Mouse (Mus musculus): Measurements from ENCODE around the gene Limch1. TPM values are rescaled to one million over a fixed set of nuclear protein-coding genes. Genes with fewer than 3 reads are reported as not detected.

Gene Limch1
- polyA plus RNA-seq, 1 experiment = not detected

DNA sequence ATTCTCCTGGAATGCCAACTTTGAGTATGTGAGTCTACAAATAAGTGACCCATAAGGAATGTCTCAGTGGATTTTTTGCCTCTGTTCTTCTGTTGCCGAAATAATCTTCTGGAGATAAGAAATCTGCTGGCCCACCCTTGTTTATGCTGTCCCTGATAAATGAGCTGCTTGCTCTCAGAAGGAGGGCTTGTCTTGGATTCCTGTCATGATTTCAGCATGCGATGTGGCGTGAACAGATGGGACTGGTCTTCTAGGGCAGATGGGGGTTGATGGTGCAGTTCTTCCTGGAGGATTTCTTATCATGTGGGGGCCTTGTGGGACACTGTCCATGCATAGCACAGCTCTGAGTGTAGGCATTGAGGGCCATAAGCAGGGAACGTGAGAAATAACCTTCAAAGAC, 116.5 kb downstream of the Limch1 start:
- no peaks in the 10 kb centered on the region for H3K4me1 ChIP-seq (ENCODE audit: control insufficient read depth, insufficient read depth, low read length)
- TF ChIP-seq CTCF (IDR thresholded peaks at IDR 0.05; ENCODE audit: low read depth, low read length) (no peak), POLR2A (IDR thresholded peaks at IDR 0.05; ENCODE audit: borderline replicate concordance, low read depth, low read length) (no peak)
- H3K27ac ChIP-seq (ENCODE audit: insufficient read depth, low read depth, low read length) = no peak overlapping the region
- H3K4me3 ChIP-seq (ENCODE audit: insufficient read depth, low read length) = no peak overlapping the region

DNA sequence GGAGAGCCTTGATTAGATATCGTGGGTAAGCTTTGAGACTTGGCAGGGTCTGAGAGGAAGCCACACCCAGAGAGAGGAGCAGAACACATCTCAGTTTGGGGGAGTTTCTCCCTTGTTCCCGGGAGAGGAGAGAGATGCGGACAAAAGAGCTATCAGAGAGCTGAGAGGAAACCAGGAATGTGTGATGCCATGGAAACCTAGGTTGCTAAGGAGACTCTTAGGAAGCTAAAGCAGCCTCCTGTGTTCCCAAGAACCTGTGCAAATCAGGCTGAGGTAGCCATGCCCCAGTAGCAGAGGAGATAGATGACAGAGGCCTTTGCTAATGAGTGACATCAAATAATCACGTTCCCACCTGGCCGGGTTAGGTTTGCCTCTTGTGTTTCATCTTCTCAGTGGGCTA, 119.6 kb downstream of the Limch1 start:
- H3K4me1 ChIP-seq (ENCODE audit: control insufficient read depth, insufficient read depth, low read length) = no peaks in the 10 kb centered on the region
- no peak for TF ChIP-seq POLR2A (IDR thresholded peaks at IDR 0.05; ENCODE audit: borderline replicate concordance, low read depth, low read length)
- no peak for TF ChIP-seq CTCF (IDR thresholded peaks at IDR 0.05; ENCODE audit: low read depth, low read length)
- no peak overlapping the region for H3K4me3 ChIP-seq (ENCODE audit: insufficient read depth, low read length)

DNA sequence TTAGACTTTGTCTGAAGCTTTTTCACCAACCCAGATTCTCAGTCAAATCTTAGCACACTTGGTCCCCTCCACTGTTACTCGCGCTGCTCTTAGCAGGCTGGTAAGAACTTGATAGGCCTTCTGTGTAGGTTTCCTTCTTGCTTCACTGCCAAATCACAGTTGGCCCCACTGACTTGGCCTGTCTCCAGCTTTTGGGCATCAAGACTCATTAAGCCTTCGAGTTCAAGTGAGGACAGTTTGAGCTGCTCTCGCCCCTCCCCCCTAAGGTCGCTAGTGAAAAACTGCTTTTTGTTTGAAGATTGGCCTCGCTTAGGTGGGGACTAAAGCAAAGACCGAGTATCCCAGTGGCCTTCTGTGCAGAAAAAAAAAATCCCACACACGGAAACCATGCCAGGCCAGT, 120.4 kb downstream of the Limch1 start:
- no peak for TF ChIP-seq POLR2A (IDR thresholded peaks at IDR 0.05; ENCODE audit: borderline replicate concordance, low read depth, low read length)
- TF ChIP-seq CTCF (IDR thresholded peaks at IDR 0.05; ENCODE audit: low read depth, low read length) = no peak
- Histone ChIP-seq H3K4me1 (ENCODE audit: control insufficient read depth, insufficient read depth, low read length) (no peaks in the 10 kb centered on the region), H3K4me3 (ENCODE audit: insufficient read depth, low read length) (no peak overlapping the region), H3K27ac (ENCODE audit: insufficient read depth, low read depth, low read length) (no peak overlapping the region)

More for the DNA sequence above, 119.6 kb downstream of the Limch1 start:
- no peak overlapping the region for H3K27ac ChIP-seq (ENCODE audit: insufficient read depth, low read depth, low read length)

DNA sequence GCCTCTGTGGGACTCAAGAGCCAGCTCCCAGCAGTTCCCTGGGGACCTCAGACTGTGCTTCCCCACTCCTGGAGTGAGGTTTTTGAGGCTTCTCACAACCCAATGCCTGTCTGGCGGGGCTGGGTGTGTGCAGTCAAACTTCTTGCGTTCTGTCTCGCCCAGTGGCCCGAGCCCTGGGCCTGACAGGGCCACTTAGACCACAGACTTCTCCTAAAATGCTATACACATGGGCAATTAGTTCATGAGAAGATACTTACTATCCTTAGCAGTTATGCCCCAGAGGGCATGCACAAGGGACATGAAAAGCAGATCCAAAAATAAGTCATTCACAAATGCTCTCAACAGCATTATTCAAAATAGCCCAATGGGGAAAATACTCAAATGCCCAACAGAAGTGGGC, 123.9 kb downstream of the Limch1 start:
- Histone ChIP-seq H3K27ac (ENCODE audit: insufficient read depth, low read depth, low read length) (no peak overlapping the region), H3K4me3 (ENCODE audit: insufficient read depth, low read length) (no peak overlapping the region), H3K4me1 (ENCODE audit: control insufficient read depth, insufficient read depth, low read length) (no peaks in the 10 kb centered on the region)
- TF ChIP-seq POLR2A (IDR thresholded peaks at IDR 0.05; ENCODE audit: borderline replicate concordance, low read depth, low read length) = no peak
- TF ChIP-seq CTCF (IDR thresholded peaks at IDR 0.05; ENCODE audit: low read depth, low read length) = no peak

DNA sequence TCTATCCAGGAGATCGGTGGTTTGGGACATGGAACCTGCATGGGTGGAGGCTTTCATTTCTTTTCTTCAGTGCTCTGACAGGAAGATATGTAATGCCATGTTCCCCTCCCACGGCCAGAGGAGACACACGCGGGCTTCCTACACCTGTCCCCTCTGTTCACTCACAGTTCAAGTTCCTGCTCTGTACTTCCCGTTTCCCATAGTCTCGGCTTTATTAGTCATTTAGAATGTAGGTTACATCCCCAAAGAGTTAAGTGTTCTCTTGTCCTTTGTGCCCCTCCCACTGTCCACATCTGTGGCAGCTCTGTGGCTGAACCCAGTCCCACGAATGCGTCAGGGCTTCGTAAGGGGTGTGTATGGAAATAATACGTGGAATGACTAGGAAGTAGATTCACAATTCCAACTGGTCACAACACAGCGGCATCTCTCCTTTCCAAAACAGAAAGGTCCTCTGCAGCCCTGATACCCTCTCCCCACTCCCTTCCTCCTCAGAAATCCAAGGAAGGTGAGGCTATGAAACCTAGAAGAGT, 126.0 kb downstream of the Limch1 start:
- TF ChIP-seq POLR2A (IDR thresholded peaks at IDR 0.05; ENCODE audit: borderline replicate concordance, low read depth, low read length) (no peak), CTCF (IDR thresholded peaks at IDR 0.05; ENCODE audit: low read depth, low read length) (no peak)
- Histone ChIP-seq H3K4me3 (ENCODE audit: insufficient read depth, low read length) (no peak overlapping the region), H3K4me1 (ENCODE audit: control insufficient read depth, insufficient read depth, low read length) (no peaks in the 10 kb centered on the region)

DNA sequence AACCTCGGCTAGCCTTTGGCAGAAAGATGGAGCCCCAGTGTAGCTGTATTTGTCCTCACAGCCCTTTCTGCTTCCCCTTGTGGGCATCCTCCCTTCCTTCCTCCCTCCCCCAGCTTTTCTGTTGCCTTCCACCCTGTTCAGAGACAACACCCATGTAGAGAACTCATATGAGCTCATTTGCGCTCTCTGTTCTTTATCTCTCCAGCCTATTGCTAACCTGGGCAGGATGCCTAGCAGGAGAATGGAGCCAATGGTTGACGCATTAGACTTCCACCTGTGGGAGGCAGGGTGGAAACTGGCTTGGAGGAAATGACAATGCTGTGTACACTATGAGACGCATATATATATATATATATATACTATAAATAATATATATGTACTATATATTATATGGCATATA, 126.4 kb downstream of the Limch1 start:
- no peaks in the 10 kb centered on the region for H3K4me1 ChIP-seq (ENCODE audit: control insufficient read depth, insufficient read depth, low read length)
- TF ChIP-seq CTCF (IDR thresholded peaks at IDR 0.05; ENCODE audit: low read depth, low read length) (no peak), POLR2A (IDR thresholded peaks at IDR 0.05; ENCODE audit: borderline replicate concordance, low read depth, low read length) (no peak)

More for the DNA sequence above, 126.0 kb downstream of the Limch1 start:
- no peak overlapping the region for H3K27ac ChIP-seq (ENCODE audit: insufficient read depth, low read depth, low read length)

DNA sequence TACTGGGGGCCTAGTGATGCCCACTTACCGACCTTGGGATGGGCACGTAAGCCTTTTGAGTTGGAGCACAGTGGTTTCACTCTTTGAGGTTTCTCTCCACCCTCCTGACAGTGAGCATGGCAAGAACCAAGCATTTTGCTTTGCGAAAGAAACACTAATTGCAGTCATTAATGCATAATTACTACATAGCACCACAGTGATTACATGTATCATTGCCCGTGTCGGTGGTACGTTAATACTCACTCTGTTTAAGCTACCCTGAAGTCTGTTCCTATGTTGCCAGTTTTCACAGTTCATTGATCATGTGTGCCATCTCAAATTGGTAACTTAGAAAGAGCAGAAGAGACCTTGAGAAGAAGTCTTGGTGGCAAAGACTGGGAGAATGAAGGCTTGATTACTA, 127.1 kb downstream of the Limch1 start:
- TF ChIP-seq CTCF (IDR thresholded peaks at IDR 0.05; ENCODE audit: low read depth, low read length) = no peak
- TF ChIP-seq POLR2A (IDR thresholded peaks at IDR 0.05; ENCODE audit: borderline replicate concordance, low read depth, low read length) = no peak
- Histone ChIP-seq H3K27ac (ENCODE audit: insufficient read depth, low read depth, low read length) (no peak overlapping the region), H3K4me1 (ENCODE audit: control insufficient read depth, insufficient read depth, low read length) (no peaks in the 10 kb centered on the region), H3K4me3 (ENCODE audit: insufficient read depth, low read length) (no peak overlapping the region)

More for the DNA sequence above, 126.4 kb downstream of the Limch1 start:
- no peak overlapping the region for H3K27ac ChIP-seq (ENCODE audit: insufficient read depth, low read depth, low read length)
- no peak overlapping the region for H3K4me3 ChIP-seq (ENCODE audit: insufficient read depth, low read length)

DNA sequence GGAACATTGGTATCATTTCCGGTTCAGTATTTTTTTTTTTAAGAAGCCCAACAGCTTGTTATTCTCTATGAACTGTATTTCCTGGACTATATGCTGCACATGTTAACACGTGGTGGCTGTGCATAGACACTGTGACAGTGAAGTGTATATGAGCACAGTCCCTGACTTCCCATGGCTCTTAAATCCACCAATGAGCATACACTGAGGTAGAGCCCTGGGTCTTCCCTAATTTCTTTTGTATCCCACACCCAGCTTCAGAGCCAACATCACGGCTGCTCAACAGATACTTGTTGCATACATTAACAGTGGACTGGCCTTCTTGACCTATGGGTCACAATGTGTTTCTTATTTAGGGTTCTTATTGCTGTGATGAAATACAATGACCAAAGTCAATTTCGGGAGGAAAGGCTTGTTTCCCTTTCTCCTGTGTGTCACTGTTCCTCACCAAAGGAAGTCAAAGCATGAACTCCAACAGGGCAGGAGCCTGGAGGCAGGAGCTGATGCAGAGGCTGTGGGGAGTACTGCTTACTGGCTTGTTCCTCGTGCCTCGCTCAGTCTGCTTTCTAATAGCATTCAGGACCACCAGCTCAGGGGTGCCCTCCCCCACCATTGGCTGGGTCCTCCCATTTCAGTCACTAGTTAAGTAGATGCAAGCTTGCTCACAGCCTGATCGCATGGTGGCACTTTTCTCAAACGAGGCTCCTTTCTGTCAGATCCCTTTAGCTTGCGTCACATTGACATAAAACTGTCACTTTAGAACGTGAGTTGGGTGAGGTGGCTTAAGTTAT, 130.6 kb downstream of the Limch1 start:
- Histone ChIP-seq H3K27ac (ENCODE audit: insufficient read depth, low read depth, low read length) (no peak overlapping the region), H3K4me3 (ENCODE audit: insufficient read depth, low read length) (no peak overlapping the region), H3K4me1 (ENCODE audit: control insufficient read depth, insufficient read depth, low read length) (no peaks in the 10 kb centered on the region)
- TF ChIP-seq POLR2A (IDR thresholded peaks at IDR 0.05; ENCODE audit: borderline replicate concordance, low read depth, low read length) (no peak), CTCF (IDR thresholded peaks at IDR 0.05; ENCODE audit: low read depth, low read length) (no peak)

DNA sequence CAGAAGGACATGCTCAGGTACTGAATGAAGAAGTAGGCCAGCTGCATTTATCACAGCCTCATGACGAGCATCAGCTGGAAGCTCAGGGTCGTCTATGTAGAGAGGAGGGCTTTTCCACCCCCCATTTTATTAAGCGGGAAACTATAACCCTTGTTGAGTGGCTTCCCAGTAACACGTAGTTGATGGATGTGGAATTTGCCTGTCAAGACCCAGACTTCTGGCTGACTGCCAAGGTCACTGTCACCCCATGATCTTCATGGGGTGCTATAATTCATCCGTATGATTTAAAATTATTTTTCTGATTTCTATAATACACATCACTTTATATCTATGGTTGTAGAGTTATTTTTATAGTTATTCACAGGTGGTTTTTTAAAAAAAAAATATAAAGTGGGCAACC, 131.4 kb downstream of the Limch1 start:
- Histone ChIP-seq H3K4me3 (ENCODE audit: insufficient read depth, low read length) (no peak overlapping the region), H3K4me1 (ENCODE audit: control insufficient read depth, insufficient read depth, low read length) (no peaks in the 10 kb centered on the region), H3K27ac (ENCODE audit: insufficient read depth, low read depth, low read length) (no peak overlapping the region)
- TF ChIP-seq POLR2A (IDR thresholded peaks at IDR 0.05; ENCODE audit: borderline replicate concordance, low read depth, low read length) = no peak
- no peak for TF ChIP-seq CTCF (IDR thresholded peaks at IDR 0.05; ENCODE audit: low read depth, low read length)

DNA sequence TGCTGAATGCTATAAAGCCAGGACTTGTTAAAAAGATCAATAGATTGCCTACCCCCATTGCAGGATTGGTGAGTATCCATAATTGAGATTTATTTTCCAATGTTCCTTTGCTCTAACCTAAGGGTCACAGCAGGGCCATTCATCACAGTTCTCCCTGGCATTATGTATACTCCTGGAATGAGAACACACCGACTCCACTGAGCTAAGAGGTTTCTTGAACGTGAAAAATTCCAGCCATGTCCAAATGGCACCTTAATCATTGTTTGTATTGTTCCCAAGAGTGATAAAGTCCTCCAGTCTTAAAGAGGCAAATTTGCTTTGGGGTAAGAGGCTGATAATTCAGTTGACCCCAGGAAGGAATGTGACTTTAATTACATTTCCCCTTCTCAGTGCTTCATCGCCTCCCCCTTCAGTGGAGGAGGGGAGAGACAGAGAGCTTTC, 136.3 kb downstream of the Limch1 start:
- no peak overlapping the region for H3K4me3 ChIP-seq (ENCODE audit: insufficient read depth, low read length)
- H3K4me1 ChIP-seq (ENCODE audit: control insufficient read depth, insufficient read depth, low read length) = no peaks in the 10 kb centered on the region
- TF ChIP-seq POLR2A (IDR thresholded peaks at IDR 0.05; ENCODE audit: borderline replicate concordance, low read depth, low read length) (no peak), CTCF (IDR thresholded peaks at IDR 0.05; ENCODE audit: low read depth, low read length) (no peak)
- H3K27ac ChIP-seq (ENCODE audit: insufficient read depth, low read depth, low read length) = no peak overlapping the region

Measured in bone marrow macrophage, adult 2 months (primary cell).